Mouse (Mus musculus) T-helper 17 cell (primary cell): Measurements from ENCODE around the gene Dennd2a.

Experiments used
- in situ Hi-C, 2 experiments: fragments of 300-600 bp; cut with MboI, MseI; formaldehyde crosslinking; loops; 1 replicate in 1 of 2; 2 replicates in 1 of 2; pipeline ENCODE4 v1.15.1; 2025; ENCODE audit warnings: high pct_unique_total_duplicates in 2 of 2

Dennd2a gene

DNA sequence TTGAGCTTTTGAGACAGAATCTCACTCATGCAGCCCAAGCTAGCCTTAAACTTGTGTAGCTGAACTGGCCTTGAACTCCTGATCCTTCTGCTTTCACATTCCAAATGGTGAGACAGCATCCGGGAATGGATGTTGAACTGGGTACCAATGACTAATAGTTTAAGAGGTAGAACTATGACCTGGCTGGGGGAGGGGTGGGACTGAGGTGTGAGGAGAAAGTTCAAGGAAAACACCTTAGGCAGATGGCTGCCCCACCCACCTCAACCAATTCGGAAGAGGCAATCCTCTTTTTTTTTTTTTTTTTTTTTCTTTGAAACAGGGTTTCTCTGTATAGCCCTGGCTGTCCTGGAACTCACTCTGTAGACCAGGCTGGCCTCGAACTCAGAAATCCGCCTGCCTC lies 130.9 kb downstream of the Dennd2a start:
- in situ Hi-C loops = loop anchor here in 1 of 2 experiments (25.0 kb wide), 2 partner anchors 1011 to 1464 kb away; partner anchors contain the start of genes E330009J07Rik and Wee2

DNA sequence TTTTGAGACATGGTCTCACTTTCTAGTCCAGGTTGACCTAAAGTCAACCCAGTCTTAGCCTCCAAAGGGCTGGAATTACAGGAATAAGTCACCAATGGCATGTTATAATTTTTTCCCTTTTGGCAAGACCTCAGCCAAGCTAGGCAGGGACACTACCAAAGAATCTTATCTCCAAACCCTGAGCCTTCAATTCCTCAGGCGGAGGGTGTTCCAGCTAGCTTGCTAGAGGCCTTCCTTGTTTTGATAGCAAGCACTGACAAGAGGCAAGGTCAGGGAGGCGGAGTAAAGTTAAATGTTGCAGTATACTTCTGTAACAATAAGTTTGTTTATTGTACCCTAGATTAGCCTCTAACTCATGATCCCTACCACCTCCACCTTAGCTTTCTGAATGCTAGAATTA lies 132.5 kb downstream of the Dennd2a start:
- in situ Hi-C loops = loop anchor here in 1 of 2 experiments (25.0 kb wide), 2 partner anchors 1012 to 1463 kb away; partner anchors contain the start of genes E330009J07Rik and Wee2

DNA sequence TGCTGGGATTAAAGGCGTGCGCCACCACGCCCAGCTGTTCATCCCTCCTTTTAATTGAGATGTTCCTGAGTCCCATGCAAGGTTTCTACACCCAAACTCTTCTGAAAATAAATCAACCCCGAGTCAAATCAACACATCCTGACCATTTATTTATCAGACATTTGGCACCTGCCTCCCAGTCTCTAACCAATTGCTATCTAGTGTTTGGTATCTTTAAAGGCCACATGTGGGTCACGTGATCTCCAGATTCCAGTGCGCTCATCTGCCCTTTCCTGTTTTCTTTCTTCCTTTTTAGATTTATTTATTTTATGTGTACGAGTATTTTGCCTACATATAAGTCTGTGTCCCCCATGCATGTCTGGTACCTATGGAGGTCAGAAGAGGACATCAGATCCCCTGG lies 134.0 kb downstream of the Dennd2a start:
- in situ Hi-C loops = no loop called here

DNA sequence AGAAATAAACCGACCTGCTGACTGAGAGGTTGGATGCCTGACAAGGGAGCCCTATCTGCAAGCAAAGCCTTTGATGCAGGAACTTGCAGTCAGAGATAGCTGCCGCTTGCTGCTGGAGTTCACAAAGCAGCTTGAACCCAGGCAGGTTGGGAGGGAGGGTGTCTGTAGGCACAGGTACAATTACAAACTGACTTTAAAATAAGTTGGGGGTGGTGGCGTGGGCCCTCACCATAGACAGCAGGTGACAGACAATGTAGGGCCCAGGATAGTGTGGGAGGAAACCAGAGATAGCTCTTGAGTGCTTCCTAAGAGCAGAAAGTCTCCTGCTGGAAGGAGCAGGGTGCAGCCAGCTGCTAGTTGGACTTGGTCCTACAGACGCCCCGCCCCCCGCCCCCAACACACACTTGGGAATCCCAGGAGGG lies 134.5 kb downstream of the Dennd2a start:
- in situ Hi-C loops = no loop called here

DNA sequence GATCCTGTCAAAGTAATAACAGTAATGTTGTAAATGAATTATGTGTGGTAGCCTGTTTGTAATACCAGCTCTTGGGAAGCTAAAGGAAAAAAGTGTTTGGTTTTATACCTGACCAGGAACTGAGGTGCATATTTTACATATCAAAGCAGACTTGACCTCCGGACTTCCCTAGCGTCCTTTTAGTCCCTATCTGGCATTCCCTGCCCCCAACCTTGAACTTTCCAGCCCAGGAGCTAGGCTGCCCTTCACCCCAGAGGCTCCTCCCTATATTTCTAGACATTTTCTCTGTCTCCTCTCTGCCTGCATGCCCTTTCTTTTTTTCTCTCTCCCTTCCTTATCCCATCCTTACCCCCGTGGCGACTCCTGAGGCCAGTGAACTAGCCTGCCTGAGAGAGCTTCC lies 136.8 kb downstream of the Dennd2a start:
- in situ Hi-C loops = no loop called here

DNA sequence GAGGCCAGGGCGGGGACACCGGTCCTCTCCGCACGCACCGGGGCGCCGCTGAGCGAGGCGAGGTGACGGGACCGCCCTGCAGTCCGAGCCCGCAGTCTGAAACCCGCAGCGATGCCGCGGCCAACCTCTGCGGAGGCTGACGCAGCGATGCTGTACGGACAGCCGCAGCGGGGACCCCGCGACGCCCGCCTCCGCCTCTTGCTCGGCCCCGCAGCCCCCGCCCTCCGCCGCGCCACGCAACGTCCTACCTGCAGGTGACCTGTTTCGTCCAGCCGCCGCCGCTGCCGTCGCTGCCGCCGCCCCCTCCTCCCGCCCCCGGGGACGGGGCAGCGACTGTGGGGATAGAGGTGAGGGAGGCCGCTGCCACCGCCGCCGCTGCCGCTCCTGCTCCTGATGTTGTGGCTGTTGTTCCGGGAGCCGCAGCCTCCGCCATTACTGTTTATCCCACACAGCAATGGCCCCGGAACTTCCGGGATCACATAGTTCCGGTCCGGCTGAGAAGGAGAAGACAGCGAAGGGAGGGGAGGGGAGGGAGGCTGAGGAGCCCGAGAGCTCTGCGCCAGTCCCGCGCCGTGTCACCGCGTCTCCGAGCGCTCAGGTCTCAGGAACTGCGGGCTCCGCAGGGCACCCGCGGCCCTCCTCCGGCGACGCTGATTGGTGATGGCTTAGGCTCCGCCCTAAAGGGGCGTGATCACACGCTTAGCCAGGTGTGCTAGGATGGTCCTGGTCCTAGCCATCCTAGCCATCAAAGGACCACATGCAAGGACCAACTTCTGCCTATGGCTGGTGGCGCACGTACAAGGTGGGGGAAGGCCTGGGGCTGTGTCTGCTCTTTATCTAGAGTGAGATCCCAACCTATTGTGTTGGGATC lies 137.6 kb downstream of the Dennd2a start, which contains the start of gene Mkrn1:
Gene Mkrn1, minus strand, starts transcription at position 612 of the 871 bp plus-strand sequence.
- in situ Hi-C loops = loop anchor here in 1 of 2 experiments (5.0 kb wide), 1 partner anchor 32 kb away; no protein-coding TSS in a partner anchor

DNA sequence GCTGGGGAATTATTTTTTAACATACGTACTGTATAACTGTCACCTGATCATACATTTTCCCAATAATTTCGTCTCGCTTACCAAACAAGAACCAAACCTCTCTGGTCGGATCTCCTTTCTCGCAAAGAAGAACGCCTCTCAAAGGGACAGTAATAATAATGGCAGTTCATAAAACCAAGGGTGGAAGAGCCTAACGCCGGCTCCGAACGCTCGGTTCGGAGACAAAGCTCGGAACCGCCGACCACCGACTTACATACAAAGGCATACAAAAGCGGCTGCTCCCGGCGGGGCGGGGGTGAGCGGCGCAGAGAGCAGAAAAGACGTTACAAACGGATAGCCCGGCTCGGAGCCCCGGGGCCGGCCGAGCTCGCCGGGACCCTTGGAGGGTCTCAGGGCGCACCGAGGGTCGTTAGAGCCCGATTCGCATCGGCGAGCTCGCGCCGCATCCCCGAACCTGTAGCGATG lies 138.2 kb downstream of the Dennd2a start:
- in situ Hi-C loops = loop anchor here in 1 of 2 experiments (5.0 kb wide), 1 partner anchor 33 kb away; no protein-coding TSS in a partner anchor

DNA sequence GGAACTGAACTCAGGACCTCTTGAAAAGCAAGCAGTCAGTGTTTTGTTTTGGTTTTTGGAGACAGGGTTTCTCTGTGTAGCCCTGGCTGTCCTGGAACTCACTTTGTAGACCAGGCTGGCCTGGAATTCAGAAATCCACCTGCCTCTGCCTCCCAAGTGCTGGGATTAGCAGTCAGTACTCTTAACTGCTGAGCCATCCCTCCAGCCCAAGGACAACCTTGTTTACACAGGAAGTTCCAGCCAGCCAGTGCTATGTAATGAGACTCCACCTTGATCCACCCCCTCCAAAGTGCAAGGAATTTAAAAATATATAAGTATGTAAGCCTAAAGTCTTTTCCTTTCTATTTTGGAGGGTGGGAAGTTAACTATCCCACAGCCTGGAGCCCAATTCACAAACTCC lies 141.0 kb downstream of the Dennd2a start:
- in situ Hi-C loops = loop anchor here in 1 of 2 experiments (5.0 kb wide), 1 partner anchor 36 kb away; no protein-coding TSS in a partner anchor

DNA sequence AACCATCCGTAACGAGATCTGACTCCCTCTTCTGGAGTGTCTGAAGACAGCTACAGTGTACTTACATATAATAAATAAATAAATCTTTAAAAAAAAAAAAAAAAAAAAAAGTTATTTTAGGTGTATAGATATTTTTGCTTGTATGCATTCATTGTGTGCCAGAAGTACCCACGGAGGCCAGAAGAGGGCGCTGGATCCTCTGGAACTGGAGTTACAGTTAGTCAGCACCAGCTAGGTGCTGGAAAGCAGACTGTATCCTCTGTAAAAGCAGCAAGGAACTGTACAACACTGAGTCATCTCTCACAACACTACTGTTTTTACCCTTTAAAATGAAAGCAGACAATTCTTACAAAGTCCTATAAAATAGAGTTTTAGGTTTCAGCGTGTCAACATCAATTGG lies 141.9 kb downstream of the Dennd2a start:
- in situ Hi-C loops = loop anchor here in 1 of 2 experiments (5.0 kb wide), 1 partner anchor 37 kb away; no protein-coding TSS in a partner anchor

DNA sequence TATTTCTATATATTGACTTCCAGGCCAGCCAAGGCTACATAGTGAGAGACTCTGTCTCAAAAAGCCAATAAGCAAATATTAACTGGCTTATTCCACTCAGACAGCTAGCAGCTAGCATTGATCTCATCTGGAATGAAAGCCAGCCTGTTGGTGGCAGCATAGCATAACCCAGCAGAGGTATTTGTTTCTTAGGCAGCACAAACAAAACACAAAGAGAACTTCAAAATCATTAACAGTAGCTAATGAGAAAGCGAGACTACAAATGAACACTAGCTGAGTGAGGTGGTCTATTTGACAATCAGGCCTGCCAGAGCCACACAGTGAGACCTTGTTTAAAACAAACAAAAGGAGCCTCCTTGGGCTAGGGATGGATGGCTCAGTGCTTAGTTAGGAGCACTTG lies 143.6 kb downstream of the Dennd2a start:
- in situ Hi-C loops = no loop called here
